Mouse (Mus musculus) c-Kit-negative CD71-positive TER-119-positive erythroid progenitor cells, embryonic 14.5 days (primary cell): Measurements from ENCODE around the gene Ppcdc.
"Not testable (repeated sequence)": the region's sequence is repeated elsewhere in the genome, so short reads cannot be mapped to it uniquely, and the experiment has no call there.

Source experiments
- DNase-seq: peaks from one replicate; pipeline ENCODE4 v3.0.0-alpha.2; 2013; ENCODE audit warnings: low read depth, low spot score

Ppcdc gene

DNA sequence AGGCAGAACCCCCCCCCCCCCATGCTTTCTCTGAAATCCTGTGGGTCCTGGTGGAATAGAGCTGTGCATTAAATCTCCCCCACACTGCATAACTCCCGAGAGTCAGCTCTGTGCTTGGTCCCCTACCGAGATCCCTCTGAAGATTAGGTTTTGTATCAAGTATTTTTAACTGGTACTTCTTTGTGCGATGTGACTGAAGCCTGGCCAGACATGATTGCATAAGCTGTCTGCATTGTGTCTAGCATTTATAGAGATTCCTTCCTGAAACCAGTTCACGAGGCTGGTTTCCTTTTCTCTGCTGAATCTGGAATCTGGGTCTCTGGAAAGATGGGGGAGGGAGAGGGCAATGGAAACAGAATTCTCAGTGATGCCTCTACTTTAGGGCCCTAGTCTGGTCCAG, 11.5 kb downstream of the Ppcdc start:
- no peak for DNase-seq

DNA sequence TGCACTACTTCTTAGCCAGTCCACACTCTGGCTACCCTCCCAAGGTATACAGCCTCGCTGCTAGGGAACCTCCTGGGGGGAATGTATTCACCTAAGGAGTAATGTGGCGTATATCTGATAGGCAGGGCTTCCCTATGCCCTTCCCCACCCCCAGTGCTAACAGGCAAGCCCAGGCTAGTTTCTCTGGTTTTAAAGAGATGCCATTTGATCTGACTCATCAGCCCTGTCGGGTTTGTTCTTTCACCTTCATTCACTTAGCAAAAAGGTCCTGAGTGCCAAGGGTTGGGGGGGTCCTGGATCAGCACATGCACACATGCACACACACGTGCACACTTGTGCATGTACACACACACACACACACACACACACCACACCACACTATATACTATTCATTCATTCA, 12.0 kb downstream of the Ppcdc start:
- no peak for DNase-seq

DNA sequence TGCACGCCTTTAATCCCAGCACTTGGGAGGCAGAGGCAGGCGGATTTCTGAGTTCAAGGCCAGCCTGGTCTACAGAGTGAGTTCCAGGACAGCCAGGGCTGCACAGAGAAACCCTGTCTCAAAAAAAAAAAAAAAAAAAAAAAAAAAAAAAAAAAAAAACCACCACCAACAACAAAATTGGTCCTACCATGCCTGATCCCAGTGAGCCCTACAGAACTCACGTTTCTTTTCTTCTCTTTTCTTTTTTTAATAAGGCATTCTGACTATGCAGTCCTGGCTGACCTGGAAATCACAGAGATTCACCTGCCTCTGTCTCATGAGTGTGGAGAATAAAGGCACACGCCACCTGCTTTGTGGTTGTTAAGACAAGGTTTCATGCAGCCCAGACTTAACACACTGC, 12.8 kb downstream of the Ppcdc start:
- DNase-seq, result not testable (repeated sequence)

DNA sequence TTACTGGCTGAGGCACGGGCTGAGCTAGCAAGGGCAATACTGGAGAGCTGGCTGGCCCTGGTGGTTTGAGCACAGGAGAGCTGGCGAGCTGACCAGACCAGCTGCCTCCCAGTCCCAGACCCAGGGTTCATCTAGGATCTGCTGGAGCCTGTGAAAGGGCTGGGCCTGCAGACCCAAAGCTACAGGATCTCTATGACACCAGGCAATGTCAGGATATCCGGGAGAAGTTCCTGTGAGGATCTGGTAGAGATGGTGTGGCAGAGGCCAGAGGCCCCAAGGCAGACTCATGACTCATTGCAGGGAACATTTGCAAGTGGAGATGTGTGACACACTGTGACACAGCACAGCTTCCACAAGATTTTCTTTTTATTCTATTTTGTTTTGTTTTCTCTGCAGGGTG, 14.8 kb downstream of the Ppcdc start:
- DNase-seq, result no peak

DNA sequence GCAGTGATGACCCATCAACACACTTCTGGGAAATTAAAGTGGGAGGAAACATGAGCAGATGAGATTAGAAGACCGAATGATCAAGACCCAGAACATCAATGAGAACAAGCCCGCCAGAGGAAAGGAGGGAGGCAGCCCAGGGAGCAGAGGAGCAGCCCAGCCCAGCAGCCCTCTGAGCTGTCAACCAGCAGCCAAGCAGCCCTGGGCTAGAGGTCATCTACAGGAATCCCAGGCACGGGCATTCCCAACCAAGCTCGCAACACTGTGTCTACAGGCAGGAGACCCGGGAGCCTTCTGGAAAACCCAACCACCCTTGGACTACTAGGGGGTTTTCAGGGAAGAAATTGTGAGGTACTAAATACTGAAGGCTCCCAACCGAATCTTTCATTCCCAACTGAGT, 15.9 kb downstream of the Ppcdc start:
- DNase-seq, result no peak

DNA sequence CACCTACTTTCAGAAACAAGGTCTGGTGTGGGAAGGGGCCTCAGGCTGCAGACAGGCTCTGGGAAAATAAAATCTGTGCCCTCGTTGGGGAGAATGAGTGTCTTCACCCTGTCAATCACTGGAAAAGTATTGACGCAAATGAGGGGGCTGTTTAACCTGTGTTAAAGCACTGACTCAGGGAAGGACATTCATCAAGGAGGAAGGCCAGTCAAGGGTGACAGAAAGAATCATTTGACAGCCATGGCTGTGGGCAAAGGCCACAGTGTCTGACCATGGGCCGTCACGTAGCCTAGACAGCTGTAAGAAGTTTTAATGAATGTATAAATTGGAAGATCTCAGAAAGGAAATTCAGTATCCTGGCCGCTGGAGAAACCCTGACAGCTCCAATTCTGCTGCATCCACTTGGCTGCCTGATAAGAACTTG, 18.2 kb downstream of the Ppcdc start:
- DNase-seq, result no peak

DNA sequence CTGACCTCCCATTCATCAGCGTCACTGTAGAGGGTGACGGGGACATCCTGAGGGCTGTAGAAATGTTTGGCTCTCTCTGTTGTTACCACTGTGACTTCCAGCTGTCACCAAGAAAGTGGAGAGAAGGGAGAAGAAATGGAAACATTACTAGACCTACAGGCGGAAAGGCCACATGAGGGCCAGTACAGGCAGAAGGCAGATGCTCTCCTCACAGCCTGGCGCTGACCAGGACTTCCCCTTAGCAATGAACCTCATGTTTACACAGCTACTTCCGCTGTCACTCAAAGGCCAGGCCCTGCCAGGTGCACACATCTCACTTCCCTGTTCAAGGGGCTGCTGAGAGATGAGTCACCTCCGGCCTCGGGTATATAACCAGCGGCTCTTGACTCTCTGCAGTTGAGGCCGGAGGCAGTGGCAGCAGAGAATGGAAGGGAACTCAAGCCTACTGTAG, 18.8 kb downstream of the Ppcdc start:
- DNase-seq, result no peak

DNA sequence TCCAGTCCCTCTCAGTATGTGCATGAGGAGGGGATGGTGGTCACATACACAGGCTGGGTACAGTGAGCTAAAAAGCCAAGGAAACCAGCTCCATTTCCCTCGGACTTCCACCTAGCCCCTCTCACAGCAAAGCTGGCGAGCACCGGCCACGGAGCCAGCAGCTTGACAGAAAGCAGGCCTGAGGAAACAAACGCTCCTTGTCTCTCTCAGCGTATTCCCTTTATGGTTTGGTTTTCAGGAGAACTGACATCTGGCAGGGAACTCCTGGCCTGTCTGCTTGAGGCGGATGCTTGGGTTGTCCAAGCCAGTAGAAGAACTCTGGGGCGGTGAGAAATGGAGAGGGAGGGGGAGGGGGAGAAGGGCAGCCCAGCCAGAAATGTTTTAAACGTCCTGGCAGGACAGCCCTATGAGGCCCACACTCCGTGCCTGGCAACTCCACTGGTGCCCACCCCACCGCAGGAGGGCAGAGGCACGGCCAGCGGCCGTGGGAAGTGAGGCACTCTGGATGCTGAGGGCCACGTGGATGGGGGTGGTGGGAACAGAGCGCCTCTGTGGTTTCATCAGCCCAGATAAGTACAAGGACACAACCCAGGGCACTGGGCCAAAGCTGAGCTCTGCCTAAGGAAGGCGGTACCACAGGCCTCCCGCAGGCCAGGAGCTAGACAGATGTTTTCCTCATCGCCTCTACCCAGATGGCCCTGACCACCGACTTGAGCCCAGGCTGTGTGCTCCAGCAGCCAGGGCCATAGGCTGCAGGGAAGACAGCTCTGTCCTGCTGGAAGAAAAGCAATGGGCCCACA, 19.4 kb downstream of the Ppcdc start:
- DNase-seq, result no peak

DNA sequence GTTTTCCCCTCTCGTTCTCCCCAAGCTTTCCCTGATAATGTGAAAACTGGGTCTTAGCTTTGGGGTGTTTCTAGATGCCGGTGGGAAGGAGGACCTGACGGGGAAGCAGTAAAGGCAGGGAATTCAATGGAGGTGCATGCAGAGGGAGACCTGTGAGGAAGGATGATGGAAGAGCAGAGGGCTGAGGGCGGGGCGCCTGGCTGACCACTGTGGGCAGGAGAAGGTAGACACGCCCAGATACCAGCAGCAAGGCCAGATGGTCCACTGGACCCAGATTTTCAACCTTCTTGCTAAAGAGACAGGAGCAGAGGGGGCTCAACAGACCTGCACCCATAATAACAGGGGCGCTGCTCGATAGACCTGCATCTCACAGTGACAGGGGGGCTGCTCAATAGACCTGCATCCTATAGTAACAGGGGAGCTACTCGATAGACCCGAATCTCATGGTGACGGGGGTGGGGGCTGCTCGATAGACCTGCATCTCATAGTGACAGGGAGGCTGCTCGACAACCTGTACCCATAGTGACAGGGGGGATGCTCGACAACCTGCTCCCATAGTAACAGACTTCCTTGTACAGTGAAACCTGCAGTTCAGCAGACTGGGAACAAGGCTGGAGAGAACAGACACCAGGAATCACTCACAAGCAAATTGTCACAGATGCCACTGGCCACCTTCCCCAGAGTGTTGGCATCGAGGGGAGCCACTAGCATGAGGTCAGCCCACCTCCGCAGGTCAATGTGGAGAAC, 20.2 kb downstream of the Ppcdc start:
- no peak for DNase-seq

DNA sequence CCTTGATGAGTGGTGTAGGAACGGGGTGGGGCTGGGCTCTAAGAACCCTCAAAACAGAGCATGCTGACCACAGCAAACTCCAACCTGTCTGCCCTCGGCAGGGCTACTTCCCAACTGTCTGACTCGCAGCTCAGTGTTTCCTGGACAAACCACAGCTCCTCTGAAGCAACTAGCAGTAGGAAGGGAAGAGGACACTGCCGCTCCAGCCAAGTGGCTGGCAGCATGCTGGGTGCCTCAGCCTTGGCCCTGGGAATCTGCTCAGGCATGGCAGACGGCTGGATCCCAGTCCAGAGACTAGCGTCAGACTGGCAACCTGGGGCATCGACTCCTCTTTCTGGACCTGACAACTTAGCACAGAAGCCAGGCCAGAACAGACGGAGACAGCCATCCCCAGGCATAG, 22.6 kb downstream of the Ppcdc start:
- no peak for DNase-seq

DNA sequence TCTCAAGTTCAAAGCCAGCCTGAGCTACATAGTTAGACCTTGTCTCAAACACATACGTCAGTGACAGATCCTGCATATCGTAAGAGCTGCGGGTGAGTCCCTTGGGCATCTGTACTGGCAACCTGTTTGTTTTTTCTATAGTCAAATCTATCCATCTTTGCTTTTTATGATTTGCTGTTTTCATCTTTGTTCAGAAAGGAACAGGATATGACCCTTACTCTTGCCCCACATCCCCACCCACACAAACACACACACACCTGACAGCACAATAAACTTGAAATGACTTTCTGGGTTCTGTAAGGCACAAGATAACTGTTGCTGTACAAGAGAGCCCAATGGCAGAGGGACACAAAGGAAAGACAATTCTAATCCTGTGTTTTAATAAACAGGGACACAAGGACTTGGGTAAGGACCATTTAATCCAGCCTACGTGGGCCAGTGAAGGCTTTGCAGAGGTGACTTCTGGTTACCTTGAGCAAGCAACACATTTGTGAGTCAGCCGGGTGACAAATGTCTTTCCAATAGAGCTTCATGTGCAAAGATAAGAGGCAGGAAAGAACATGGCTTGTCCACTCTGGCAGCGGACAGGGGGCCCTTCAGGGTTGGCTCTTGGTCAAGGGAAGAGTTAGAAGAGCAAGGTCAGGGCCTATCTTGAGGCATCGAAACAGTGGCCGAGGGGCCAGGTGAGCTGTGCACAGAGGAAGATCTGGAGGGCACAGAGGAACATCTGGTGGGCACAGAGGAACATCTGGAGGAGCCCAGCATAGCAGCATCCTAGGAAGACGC, 32.6 kb downstream of the Ppcdc start:
- no peak for DNase-seq

DNA sequence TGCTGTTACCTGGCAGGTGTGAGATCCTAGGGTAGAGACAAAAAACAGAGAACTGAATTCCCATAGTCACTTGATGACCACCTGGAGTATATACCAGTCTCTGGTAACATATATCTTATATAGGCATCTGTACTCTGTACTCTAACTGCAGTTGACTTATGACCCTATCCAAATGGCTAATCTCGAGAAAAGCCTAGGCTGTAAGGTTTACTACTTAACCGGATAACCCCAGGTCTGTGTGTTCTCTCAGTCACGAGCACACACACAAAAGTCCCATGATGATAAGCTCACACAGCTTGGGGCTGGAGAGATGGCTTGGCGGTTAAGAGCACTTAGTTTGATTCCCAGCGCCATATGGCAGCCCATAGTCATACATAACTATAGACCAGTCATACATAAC, 33.5 kb downstream of the Ppcdc start:
- no peak for DNase-seq

DNA sequence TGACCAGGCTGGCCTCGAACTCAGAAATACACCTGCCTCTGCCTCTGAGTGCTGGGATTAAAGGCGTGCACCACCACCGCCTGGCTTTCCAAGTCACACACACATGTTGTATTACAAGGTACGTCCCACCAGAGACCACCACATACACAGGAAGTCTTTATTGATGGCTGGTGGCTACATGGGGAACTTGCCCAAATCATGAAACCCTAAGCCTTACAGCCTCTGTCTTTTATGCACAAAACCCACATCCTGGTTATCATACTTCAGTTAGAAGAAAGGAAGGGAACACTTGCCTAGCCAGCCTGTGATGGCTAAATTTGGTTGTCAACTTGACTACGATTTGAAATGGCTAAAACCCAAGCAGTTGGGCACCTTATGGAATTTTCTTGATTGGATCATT, 35.9 kb downstream of the Ppcdc start:
- no peak for DNase-seq

DNA sequence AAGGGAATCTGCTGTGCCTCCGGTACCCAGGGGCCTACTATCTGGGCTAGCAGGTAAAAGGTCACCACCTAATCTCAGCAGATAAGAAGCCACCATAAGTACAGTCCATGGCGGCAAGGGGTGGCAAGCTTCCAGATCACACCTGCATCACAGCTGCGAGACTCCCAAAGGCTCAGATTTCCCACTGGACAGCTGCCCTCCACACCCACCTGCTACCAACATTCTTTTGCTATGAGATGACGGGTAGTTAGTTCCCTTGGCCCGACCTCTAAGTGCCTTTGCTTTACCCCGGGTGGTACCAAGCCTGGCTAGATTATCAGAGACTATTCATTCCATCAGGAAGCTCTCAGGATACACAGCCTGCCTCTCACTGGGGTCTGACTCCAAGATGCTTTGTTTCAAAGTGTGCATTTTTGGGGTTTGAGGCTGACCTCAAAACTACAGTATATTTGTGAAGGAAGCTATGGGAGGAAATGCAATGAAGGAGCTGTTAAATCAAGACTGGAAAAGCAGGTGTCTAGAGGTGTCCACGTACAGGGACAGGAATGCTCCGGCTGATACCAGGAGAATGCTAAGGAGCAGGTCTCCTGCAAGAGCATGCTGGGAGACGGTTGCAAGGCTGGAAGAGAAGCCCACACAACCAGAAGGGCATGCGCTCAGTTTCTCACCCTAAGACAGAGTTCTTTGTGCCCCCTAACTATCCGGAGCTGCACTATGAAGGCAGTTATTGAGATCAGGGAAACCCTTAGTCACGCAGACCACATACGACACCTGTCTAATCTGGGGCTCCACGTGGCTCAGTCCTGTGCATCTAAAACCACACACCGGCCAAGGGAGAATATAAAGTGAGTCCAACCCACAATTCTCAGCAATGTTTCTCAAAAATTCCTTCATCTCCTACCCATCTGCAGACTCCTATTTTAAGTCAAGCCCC, 37.3 kb downstream of the Ppcdc start:
- no peak for DNase-seq

DNA sequence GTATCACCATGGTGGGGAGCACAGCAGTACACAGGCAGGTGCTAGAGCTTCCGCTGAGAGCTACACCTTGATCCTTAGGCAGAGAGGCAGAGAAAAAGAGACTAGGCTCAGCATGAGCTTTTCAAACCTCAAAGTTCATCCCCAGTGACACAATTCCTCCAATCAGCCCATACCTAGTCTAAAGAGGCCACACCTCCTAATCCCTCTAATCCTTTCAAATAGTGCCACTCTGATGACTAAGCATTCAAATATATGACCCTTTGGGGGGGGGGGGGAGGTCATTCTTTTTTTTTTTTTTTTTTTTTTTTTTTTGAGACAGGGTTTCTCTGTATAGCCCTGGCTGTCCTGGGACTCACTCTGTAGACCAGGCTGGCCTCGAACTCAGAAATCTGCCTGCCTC, 41.2 kb downstream of the Ppcdc start:
- no peak for DNase-seq

DNA sequence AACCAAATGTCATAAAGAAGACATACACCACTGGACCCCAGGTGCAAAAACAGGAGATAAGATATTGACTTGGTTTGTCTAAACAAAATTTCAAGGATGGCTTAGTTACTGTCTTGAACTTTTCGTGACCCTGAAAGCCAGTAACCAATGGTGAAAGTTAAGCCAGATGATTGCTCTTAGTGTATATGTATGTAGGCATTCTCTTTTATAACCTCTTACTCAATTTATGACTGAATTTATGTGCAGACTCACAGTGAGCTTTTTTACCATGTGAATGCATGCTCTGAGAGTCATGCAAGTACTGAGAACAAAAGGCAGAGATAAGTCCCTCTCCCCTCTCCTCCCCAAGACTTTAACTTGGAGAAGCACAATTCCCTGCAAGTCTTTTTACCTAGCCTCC, 47.0 kb downstream of the Ppcdc start:
- no peak for DNase-seq

DNA sequence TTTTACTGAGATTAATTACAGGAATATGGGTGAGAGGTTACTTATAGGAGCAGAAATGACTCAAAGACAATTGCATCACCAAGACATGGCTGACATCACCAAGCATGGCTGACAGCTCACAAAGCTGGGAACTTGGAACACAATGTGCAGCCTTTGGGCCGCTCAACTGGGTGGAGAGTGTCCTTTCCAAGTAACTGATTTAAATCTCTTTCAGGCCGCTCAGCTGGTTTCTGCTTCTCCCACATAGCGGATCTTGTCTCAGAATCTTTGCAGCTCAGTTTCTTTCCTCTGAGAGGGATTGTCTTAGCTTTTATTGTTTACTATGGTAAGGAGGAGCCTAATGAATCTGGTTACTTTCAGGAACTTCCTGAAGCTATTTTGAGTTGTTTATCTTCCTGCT, 49.1 kb downstream of the Ppcdc start:
- no peak for DNase-seq

DNA sequence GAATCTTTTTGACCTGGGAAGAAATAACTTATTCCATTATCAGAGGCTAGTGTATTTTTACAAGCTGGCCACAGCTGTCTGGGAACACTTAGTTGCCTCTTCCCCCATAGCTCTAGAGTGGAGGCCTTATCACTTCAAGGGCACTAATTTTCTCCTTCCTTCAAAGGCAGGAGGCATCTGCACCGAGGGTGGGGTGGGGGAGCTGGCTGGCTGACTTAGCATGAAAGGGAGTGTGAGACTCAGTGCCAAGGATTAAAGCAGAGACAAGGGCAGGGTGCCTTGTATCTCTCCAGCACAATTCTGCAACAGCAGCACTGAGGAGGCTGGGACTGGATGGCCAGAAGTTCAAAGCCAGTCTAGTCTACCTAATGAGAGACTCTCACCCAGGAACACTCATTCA, 50.8 kb downstream of the Ppcdc start:
- DNase-seq, result no peak

DNA sequence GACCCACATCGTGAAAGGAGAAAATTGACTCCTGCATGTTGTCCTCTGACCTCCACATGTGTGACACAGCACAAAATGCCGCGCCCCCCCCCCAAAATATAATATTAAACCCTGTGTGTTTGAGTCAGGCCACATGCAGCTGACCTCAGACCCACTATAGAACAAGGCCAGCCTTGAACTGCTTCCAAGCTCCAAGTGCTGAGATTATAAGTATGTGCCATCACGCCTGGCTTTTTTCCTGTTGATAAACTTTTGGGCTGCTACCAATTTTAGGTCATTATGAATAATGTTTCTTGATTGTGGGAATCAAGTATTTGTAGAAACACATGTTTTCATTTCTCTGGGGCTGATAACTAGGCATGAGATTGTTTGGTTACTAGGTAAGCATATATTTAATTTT, 53.0 kb downstream of the Ppcdc start:
- no peak for DNase-seq

DNA sequence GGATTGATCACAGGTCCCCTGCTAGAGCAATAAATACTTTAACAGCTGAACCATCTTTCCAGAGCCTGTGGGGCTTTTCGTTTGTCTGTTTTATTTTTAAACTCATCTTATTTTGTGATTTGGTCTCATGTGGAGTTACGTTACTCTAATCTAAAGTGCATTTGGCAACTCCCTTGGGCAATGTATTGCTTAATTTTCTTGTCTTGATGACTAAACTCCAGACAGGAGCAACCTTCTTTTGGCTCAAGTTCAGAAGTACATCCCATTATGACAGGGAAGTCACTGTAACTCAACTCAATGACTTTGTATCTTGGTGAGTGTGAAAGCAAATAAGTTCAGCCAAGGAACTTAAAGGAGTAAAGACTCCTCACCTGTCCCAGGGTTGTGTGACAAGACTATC, 55.3 kb downstream of the Ppcdc start:
- no peak for DNase-seq

DNA sequence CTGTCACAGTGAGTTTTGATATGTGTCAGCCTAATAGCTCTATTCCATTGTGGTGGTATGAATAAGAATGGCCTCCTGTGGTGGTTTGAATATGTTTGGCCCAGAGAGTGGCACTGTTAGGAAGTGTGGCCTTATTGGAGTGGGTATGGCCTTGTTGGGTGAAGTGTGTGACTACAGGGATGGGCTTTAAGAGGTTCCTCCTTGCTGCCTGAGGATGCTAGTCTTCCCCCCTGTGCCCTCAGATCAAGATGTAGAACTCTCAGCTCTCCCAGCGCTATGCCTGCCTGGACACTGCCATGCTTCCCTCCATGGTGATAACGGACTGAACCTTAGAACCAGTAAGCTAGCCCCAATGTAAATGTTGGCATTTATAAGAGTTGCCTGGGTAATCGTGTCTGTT, 78.9 kb downstream of the Ppcdc start:
- no peak for DNase-seq
